Mouse (Mus musculus) natural killer cell, adult 2 months (primary cell): Measurements from ENCODE around the gene Wdr4.
A peak's percentile ranks its signal among the peaks of the same experiment; 100 is the strongest.

ENCODE experiments used
- DNase-seq, 2 experiments: peaks; one replicate each; pipeline ENCODE4 v3.0.0; 2022; ENCODE audit warnings: low spot score in 2 of 2

Gene Wdr4

DNA sequence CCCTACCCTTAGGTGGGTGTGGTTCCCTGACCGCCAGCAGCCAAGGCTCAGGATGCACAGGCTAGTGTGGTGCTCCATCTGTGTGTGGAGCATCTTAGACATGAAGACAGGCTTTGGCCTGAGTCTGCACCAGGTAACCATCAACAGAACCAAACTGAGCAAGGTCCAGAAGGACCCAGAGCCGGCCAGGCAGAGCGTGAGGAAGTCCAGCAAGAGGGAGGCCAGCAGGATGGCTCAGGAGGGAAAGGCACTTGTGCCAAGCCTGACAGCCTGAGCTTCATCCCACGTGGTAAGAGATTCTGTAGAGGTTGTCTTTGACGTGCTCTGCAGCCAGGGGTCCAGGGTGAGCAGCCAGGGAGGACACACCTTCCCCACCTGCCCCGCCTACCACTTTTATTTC is 22.1 kb downstream of the Wdr4 start:
- no peak for DNase-seq

DNA sequence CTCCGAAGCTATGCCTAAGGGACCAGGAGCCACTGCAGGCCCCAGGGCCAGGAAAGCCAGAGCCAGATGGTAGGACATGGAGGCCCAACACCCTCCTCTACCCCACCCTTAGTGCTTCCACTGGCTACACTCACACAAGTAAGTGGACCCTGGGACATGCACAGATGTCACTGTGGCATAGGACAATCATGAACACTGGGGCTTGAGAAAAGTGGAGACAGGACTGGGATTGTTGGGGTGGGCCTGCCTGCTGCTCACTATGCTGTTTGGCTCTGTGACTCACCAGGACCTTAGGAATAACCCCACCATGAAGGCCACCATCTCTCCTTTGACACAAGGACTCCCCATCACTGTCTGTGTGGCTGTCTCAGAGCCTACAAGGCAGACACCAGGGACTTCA is 24.8 kb downstream of the Wdr4 start:
- DNase-seq: no peak

- DNase-seq: peak; percentile 59 to 66
Measured at GRCm38 (mm10) chr17:31492416-31492815, 27.4 kb downstream of the Wdr4 start.

DNA sequence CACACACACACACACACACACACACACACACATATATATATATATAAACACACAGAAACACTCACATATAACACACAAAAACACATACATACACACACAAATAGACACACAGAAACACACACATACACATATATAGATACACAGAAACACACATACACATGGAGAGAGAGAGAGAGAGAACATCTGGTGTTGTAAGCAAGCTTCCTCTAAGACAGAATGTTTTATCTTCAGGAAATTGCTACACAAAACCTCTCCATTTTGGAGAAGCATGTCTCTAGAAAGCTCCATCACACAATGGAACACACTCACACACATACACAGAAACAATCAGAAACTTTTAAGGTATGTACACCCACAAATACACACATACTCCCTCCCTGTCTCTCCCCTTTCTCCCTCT is 28.4 kb downstream of the Wdr4 start:
- no peak for DNase-seq

- no peak for DNase-seq
Measured at GRCm38 (mm10) chr17:31487433-31488060, 32.2 kb downstream of the Wdr4 start.

DNA sequence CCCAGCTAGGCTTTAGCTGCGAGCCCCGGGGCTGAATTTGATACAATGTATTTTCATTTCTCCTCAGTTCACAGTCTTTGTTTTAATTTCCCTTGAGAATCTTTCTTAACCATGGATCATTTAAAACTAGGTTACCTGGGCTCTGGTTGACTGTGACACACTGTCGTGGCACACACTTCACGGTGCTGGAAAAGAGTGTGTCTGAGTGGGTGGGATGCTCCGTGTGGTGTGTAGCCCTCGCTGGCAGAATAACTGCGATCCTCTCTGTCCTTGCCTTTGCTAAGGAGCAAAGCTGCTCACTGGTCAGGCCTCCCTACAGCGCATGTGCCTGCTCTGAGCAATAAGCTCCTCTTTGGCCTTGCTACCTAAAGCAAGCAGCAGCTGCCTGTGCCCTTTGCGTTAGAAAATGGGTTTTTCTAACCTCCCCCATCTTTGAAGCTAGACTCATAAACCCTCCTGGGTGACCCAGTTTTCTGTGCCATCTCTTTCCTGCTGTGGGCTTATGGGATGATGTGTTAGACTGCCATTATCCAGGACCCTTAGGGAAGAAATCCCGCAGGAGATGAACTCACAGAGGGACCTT is 33.1 kb downstream of the Wdr4 start:
- no peak for DNase-seq

GRCm38 (mm10) chr17:31479108-31479844 is 40.5 kb downstream of the Wdr4 start:
- no peak for DNase-seq

GRCm38 (mm10) chr17:31478606-31479005 is 41.2 kb downstream of the Wdr4 start:
- no peak for DNase-seq

DNA sequence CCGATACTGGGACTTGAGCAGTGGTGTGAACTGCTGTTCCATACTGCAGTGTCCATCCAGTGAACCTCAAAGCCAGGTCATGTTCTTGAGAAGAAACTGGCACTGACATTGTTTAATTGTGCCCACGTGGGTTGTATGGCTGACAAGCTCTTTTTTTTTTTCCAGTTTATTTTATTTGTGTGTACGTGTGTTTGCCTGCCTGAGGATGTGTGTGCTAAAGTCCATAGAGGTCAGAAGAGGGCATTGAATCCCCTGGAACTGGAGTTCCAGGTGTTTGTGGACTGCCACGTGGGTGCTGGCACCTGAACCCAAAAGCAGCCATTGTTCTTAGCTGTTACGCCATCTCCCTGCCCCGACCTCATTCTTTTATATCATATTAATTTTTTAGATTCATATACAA is 45.4 kb downstream of the Wdr4 start:
- DNase-seq: no peak

GRCm38 (mm10) chr17:31470766-31471418 is 48.9 kb downstream of the Wdr4 start:
- no peak for DNase-seq

- DNase-seq: no peak
Measured at GRCm38 (mm10) chr17:31468496-31468895, 51.3 kb downstream of the Wdr4 start.

- DNase-seq: no peak
Measured at GRCm38 (mm10) chr17:31466854-31467253, 52.9 kb downstream of the Wdr4 start.

- DNase-seq: no peak
Measured at GRCm38 (mm10) chr17:31462506-31462905, 57.3 kb downstream of the Wdr4 start.

GRCm38 (mm10) chr17:31460416-31460815 is 59.4 kb downstream of the Wdr4 start:
- no peak for DNase-seq

DNA sequence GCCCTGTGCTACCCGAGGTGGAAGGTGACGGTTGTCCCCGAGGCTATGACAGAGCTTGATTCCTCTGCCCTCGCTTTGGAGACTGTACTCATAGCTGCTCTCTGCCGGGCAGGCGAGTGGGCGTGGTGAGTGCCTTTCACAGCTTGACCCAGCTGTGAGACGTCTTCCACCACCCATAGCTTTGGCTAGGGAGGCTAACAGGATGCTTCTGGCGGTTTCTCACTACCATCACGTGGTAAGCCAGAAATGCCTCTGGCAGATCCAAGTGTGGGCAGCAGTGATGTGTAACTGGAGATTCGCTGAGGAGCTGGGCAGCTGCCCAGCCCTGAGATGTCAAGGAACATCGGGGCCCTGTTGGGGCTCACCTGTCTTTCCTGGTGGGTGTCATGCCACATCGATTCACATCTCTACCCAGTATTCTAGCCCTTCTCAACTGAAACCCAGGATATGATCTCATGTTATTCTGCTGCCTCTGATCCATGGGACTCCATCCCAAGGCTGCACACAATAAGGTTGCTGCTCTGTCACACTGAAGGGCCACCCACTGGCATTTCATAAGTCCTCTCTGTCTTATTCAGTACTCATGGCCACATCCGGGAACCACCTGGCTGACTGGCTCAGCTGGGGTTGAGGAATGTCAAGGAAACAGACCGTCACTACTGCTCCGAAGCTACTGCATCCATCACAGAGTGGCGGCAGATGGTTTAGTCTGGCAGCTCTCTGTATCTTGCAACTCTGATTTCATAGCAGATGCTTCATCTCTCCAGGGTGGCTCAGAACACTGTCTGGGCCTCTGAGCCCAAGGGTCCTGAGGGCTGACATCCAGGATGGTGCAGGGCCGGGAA is 62.8 kb downstream of the Wdr4 start:
- peak; percentile 80 to 87 for DNase-seq

DNA sequence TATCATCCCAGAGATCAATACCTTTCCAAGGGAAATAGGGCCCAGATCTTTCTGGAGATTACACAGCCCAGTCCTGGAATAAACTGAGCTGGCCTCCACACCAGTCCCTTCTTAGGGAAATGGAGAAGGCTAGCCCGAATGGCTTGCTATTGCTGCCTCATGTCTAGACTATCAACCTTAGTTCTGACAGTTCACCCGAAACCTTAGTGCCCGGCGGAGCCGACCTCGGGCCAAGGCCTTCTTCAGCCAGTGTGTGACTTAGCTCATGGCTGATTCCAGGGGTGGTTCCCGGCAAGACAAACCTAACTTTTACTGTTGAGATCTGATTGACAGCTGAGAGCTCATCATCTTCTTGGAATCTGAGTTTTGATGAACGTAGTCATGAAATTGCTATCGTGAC is 65.7 kb downstream of the Wdr4 start:
- DNase-seq: no peak

DNA sequence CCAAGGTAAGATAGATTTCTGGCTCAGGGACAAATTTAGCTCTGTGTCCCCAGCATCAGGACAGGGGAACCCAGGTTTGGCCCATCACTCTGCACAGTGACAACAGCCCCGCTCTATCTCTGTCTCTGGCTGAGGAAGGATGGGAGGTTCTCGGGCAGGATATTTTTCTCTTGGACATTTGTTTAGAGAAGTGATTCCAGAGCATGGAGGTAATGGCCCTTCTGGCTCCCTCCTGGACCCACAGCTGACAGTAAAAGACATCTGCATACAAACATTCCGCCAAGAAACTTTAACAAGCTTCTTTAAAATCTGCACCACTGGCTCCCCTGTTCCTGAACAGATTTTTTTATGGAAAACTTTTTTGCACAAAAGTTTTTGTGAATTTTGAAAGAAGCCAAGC is 66.3 kb downstream of the Wdr4 start:
- no peak for DNase-seq

GRCm38 (mm10) chr17:31452816-31453215 is 67.0 kb downstream of the Wdr4 start:
- no peak for DNase-seq

- DNase-seq: no peak
Measured at GRCm38 (mm10) chr17:31451179-31451708, 68.5 kb downstream of the Wdr4 start.

GRCm38 (mm10) chr17:31450206-31450605 is 69.6 kb downstream of the Wdr4 start:
- DNase-seq: no peak

GRCm38 (mm10) chr17:31448519-31448918 is 71.3 kb downstream of the Wdr4 start:
- DNase-seq: no peak

- no peak for DNase-seq
Measured at GRCm38 (mm10) chr17:31447766-31448165, 72.0 kb downstream of the Wdr4 start.
